Mouse (Mus musculus): ENCODE results near the gene Cdh23. TPM values are rescaled to one million over a fixed set of nuclear protein-coding genes. Genes with fewer than 3 reads are reported as not detected.

The Cdh23 gene
- polyA plus RNA-seq, 1 experiment from 2014 or later = 0.26 TPM

- H3K4me1 ChIP-seq (replicated peaks; ENCODE audit: control insufficient read depth, insufficient read depth, low read length) = 0 out of 2 replicates have a peak, but pooled peaks cover 4% of the 10 kb centered on the region
- no peak for TF ChIP-seq CTCF (IDR thresholded peaks at IDR 0.05; ENCODE audit: low read depth)
- no peak for ATAC-seq
- H3K27me3 ChIP-seq (replicated peaks; ENCODE audit: control insufficient read depth, insufficient read depth, low read length) = no peaks in the 10 kb centered on the region
- H3K9me3 ChIP-seq (ENCODE audit: control insufficient read depth) = no peaks in the 10 kb centered on the region
- H3K36me3 ChIP-seq (ENCODE audit: control insufficient read depth, insufficient read depth) = peaks cover 58% of the 10 kb centered on the region
- no peak overlapping the region for H3K4me3 ChIP-seq (ENCODE audit: low read depth, low read length)
- 82% methylated on average over 8 of the region's 8 CpGs for WGBS
- no peak overlapping the region for H3K4me2 ChIP-seq (replicated peaks; ENCODE audit: low read depth)
- H3K27ac ChIP-seq (ENCODE audit: low read depth, low read length) = no peak overlapping the region
- H3K9ac ChIP-seq (ENCODE audit: low read depth, low read length) = no peak overlapping the region
Measured at GRCm38 (mm10) chr10:60292209-60292608, 404.1 kb downstream of the Cdh23 start.

DNA sequence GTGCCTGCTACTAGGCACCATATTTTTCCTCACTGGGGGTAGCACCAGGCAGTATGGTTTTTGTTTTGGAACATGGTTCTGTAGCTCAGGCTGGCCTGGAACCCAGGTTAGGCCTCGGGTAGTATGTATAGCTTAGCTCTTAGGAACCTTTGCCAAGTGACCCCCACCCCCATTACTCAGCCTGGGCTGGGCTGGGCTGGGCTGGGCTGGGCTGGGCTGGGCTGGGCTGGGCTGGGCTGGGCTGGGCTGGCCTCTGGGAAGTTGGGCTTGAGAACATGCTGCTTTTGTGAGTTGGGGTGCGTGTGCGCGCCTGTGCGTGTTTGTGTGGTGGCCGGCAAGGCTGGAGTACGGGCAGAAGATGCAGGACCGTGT is 405.6 kb downstream of the Cdh23 start:
- TF ChIP-seq CTCF (IDR thresholded peaks at IDR 0.05; ENCODE audit: low read depth) = no peak
- Histone ChIP-seq H3K9me3 (ENCODE audit: control insufficient read depth) (no peaks in the 10 kb centered on the region), H3K4me3 (ENCODE audit: low read depth, low read length) (no peak overlapping the region), H3K4me1 (replicated peaks; ENCODE audit: control insufficient read depth, insufficient read depth, low read length) (0 out of 2 replicates have a peak, but pooled peaks cover 4% of the 10 kb centered on the region), H3K4me2 (replicated peaks; ENCODE audit: low read depth) (no peak overlapping the region), H3K36me3 (ENCODE audit: control insufficient read depth, insufficient read depth) (peaks cover 46% of the 10 kb centered on the region), H3K27ac (ENCODE audit: low read depth, low read length) (no peak overlapping the region), H3K27me3 (replicated peaks; ENCODE audit: control insufficient read depth, insufficient read depth, low read length) (no peaks in the 10 kb centered on the region), H3K9ac (ENCODE audit: low read depth, low read length) (no peak overlapping the region)
- no peak for ATAC-seq
- WGBS = 59% methylated on average over 8 of the region's 8 CpGs

DNA sequence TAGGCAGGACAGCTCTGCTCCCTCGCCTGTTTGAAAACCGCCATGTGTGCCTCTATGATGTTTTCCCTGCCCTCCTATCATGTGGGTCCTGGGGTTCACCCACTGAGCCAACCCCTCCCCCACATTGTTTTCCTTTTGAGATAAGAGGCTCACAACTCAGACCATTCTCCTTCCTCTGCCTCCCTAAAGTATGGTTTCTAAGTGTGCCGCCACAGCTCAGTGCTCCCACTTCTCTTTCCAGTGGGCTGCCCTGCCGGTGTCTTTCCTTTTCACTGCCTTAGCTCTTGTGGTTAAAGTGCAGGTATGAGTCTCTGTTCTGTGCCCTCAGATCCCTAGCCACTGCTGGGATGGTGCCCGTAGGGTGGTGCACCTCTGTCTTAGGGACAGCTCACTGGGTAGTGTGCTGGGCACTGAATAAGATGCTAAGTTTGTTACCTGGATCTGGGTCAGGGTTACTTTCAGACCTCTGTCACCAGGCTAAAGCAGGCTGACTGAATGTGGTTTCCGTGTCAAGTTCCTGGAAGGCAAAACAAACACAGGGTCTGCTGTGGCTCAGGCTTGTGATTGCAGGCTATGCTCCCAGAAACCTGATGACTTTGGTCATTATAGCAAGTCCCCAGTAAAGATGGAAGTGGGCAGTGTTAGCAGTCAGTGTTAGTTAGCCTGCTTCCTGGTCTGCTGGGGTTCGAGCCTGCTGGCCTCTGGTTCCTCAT is 406.1 kb downstream of the Cdh23 start:
- H3K4me2 ChIP-seq (replicated peaks; ENCODE audit: low read depth) = no peak overlapping the region; the same call in 1 of the 2 replicates
- no peaks in the 10 kb centered on the region for H3K9me3 ChIP-seq (ENCODE audit: control insufficient read depth)
- H3K4me3 ChIP-seq (ENCODE audit: low read depth, low read length) = no peak overlapping the region
- H3K27me3 ChIP-seq (replicated peaks; ENCODE audit: control insufficient read depth, insufficient read depth, low read length) = no peaks in the 10 kb centered on the region
- no peak overlapping the region for H3K9ac ChIP-seq (ENCODE audit: low read depth, low read length)
- 0 out of 2 replicates have a peak, but pooled peaks cover 4% of the 10 kb centered on the region for H3K4me1 ChIP-seq (replicated peaks; ENCODE audit: control insufficient read depth, insufficient read depth, low read length)
- 35% methylated on average over 7 of the region's 7 CpGs for WGBS
- H3K27ac ChIP-seq (ENCODE audit: low read depth, low read length) = no peak overlapping the region
- no peak for ATAC-seq
- H3K36me3 ChIP-seq (ENCODE audit: control insufficient read depth, insufficient read depth) = peaks cover 40% of the 10 kb centered on the region
- TF ChIP-seq CTCF (IDR thresholded peaks at IDR 0.05; ENCODE audit: low read depth) = no peak

- Histone ChIP-seq H3K36me3 (ENCODE audit: control insufficient read depth, insufficient read depth) (peaks cover 31% of the 10 kb centered on the region), H3K4me1 (replicated peaks; ENCODE audit: control insufficient read depth, insufficient read depth, low read length) (0 out of 2 replicates have a peak, but pooled peaks cover 10% of the 10 kb centered on the region), H3K4me2 (replicated peaks; ENCODE audit: low read depth) (no peak overlapping the region), H3K27me3 (replicated peaks; ENCODE audit: control insufficient read depth, insufficient read depth, low read length) (no peaks in the 10 kb centered on the region), H3K9ac (ENCODE audit: low read depth, low read length) (no peak overlapping the region), H3K9me3 (ENCODE audit: control insufficient read depth) (no peaks in the 10 kb centered on the region), H3K27ac (ENCODE audit: low read depth, low read length) (no peak overlapping the region), H3K4me3 (ENCODE audit: low read depth, low read length) (no peak overlapping the region)
- no peak for TF ChIP-seq CTCF (IDR thresholded peaks at IDR 0.05; ENCODE audit: low read depth)
- no peak for ATAC-seq
- 52% methylated on average over 8 of the region's 8 CpGs for WGBS
Measured at GRCm38 (mm10) chr10:60289216-60289615, 407.1 kb downstream of the Cdh23 start.

DNA sequence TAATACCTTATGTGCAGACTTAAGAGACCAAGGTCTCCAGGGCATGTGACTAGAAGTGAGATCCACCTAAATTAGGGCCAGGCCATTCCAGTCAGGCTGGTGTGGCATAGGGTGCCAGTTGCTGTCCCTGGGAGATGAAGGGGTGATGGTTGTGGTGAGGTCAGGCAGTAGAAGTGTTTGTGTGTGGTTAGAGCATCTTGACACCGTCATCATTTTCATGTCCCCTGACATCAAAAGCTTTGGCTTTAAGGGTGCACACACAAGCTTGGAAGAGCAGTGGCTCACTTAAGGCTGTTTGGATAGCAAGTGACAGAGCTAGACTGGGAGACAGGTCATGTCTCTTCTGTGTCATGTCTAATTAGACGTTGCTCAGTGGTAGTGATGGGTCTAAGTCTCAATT is 408.6 kb downstream of the Cdh23 start:
- Histone ChIP-seq H3K36me3 (ENCODE audit: control insufficient read depth, insufficient read depth) (peaks cover 16% of the 10 kb centered on the region; the same call in 1 of the 2 replicates), H3K9me3 (ENCODE audit: control insufficient read depth) (no peaks in the 10 kb centered on the region), H3K4me3 (ENCODE audit: low read depth, low read length) (no peak overlapping the region), H3K27me3 (replicated peaks; ENCODE audit: control insufficient read depth, insufficient read depth, low read length) (no peaks in the 10 kb centered on the region), H3K4me1 (replicated peaks; ENCODE audit: control insufficient read depth, insufficient read depth, low read length) (peaks cover 11% of the 10 kb centered on the region; the same call in 1 of the 2 replicates), H3K9ac (ENCODE audit: low read depth, low read length) (no peak overlapping the region), H3K27ac (ENCODE audit: low read depth, low read length) (no peak overlapping the region), H3K4me2 (replicated peaks; ENCODE audit: low read depth) (no peak overlapping the region)
- ATAC-seq = no peak
- 70% methylated on average over 2 of the region's 2 CpGs for WGBS
- no peak for TF ChIP-seq CTCF (IDR thresholded peaks at IDR 0.05; ENCODE audit: low read depth)

- Histone ChIP-seq H3K4me1 (replicated peaks; ENCODE audit: control insufficient read depth, insufficient read depth, low read length) (peaks cover 16% of the 10 kb centered on the region; the same call in 1 of the 2 replicates), H3K9me3 (ENCODE audit: control insufficient read depth) (no peaks in the 10 kb centered on the region), H3K27ac (ENCODE audit: low read depth, low read length) (no peak overlapping the region), H3K4me3 (ENCODE audit: low read depth, low read length) (no peak overlapping the region), H3K9ac (ENCODE audit: low read depth, low read length) (no peak overlapping the region), H3K4me2 (replicated peaks; ENCODE audit: low read depth) (no peak overlapping the region), H3K27me3 (replicated peaks; ENCODE audit: control insufficient read depth, insufficient read depth, low read length) (no peaks in the 10 kb centered on the region), H3K36me3 (ENCODE audit: control insufficient read depth, insufficient read depth) (peaks cover 10% of the 10 kb centered on the region; the same call in 1 of the 2 replicates)
- WGBS = 86% methylated on average over 4 of the region's 4 CpGs
- ATAC-seq = no peak
- no peak for TF ChIP-seq CTCF (IDR thresholded peaks at IDR 0.05; ENCODE audit: low read depth)
Measured at GRCm38 (mm10) chr10:60287161-60287560, 409.1 kb downstream of the Cdh23 start.

Data from intestine, postnatal 0 days (tissue).